19 mouse cellular contexts compared by ENCODE assay signal in the genomic region with DNA sequence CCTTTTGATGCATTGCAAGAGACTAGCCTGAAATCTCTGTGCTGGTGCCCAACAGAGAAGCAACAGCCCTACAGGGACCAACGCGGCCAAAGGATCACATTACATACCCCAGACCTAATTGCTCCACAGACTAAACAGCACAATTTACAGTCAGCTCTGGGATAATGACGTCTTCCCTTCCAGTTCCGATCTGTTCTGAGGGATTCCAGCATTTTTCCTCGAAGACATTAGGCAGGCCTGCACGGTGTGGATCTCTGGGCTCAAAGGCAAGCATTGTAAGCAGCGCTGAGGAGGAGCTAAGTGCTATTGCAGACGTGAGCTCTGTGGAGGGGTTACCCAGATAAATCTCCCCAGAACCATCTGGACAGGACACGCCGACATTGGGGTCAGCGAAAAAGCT. TPM values are rescaled to one million over a fixed set of nuclear protein-coding genes. Genes with fewer than 3 reads are reported as not detected.
DNase-seq lines count a peak whose midpoint lies in the region; ATAC-seq and TF ChIP-seq lines count a peak whose summit lies in the region.
"Had no signal": no experiment of that assay in that cellular context is flagged by ENCODE, and none has a peak within 500 bp of the region (broad histone marks: within the 10 kb centered on the region; RNA-seq: fewer than 3 reads in every experiment).

No protein-coding gene starts in this region.

- ATAC-seq in liver, embryonic 12.5 days: no peak
- ATAC-seq in limb, embryonic 11.5 days (ENCODE audit: insufficient number of reproducible peaks, low FRiP score, low TSS enrichment, low read depth): peak; percentile 44; the same call in 1 of the 2 replicates
- ATAC-seq in stomach, embryonic 16.5 days (ENCODE audit: insufficient read depth, low FRiP score): peak; percentile 81
- no peak for ATAC-seq in forebrain, embryonic 13.5 days

- no peak overlapping the region for H3K27ac ChIP-seq in liver, embryonic 12.5 days
- no peak overlapping the region for H3K27ac ChIP-seq in embryonic facial prominence, embryonic 10.5 days (replicated peaks)
- no peak overlapping the region for H3K27ac ChIP-seq in limb, embryonic 11.5 days (replicated peaks; ENCODE audit: low read depth, low read length)
- H3K27ac ChIP-seq in stomach, embryonic 16.5 days (ENCODE audit: low read length): no peak overlapping the region
- H3K27ac ChIP-seq in forebrain, embryonic 13.5 days: no peak overlapping the region
- H3K27ac ChIP-seq: heart, embryonic 15.5 days; liver, embryonic 14.5 days had no signal

- H3K36me3 ChIP-seq in liver, embryonic 12.5 days: no peaks in the 10 kb centered on the region
- no peaks in the 10 kb centered on the region for H3K36me3 ChIP-seq in embryonic facial prominence, embryonic 10.5 days (replicated peaks)
- H3K36me3 ChIP-seq in limb, embryonic 11.5 days (ENCODE audit: control insufficient read depth, insufficient read depth, low read length): no peaks in the 10 kb centered on the region
- H3K36me3 ChIP-seq in stomach, embryonic 16.5 days (ENCODE audit: control insufficient read depth, insufficient read depth, low read length): no peaks in the 10 kb centered on the region
- no peaks in the 10 kb centered on the region for H3K36me3 ChIP-seq in forebrain, embryonic 13.5 days (ENCODE audit: poor library complexity, severe bottlenecking)
- H3K36me3 ChIP-seq: heart, embryonic 15.5 days had no signal

- H3K4me1 ChIP-seq in liver, embryonic 12.5 days: no peaks in the 10 kb centered on the region
- peaks cover 7% of the 10 kb centered on the region; the same call in 1 of the 2 replicates for H3K4me1 ChIP-seq in embryonic facial prominence, embryonic 10.5 days
- peaks cover 4% of the 10 kb centered on the region; the same call in 1 of the 2 replicates for H3K4me1 ChIP-seq in limb, embryonic 11.5 days (ENCODE audit: control insufficient read depth, insufficient read depth, low read length)
- no peaks in the 10 kb centered on the region for H3K4me1 ChIP-seq in stomach, embryonic 16.5 days (ENCODE audit: control insufficient read depth, insufficient read depth, low read length)
- no peaks in the 10 kb centered on the region for H3K4me1 ChIP-seq in forebrain, embryonic 13.5 days
- H3K4me1 ChIP-seq in lung, adult 2 months (ENCODE audit: control insufficient read depth, insufficient read depth, low read length): no peaks in the 10 kb centered on the region
- H3K4me1 ChIP-seq: heart, embryonic 15.5 days had no signal

- DNase-seq in liver: peak; percentile 6
- DNase-seq in embryonic facial prominence, embryonic 10.5 days (ENCODE audit: low spot score): peak; percentile 44
- peak; percentile 36 for DNase-seq in limb, embryonic 11.5 days (ENCODE audit: low spot score)
- no peak for DNase-seq in lung, adult 2 months
- no peak for DNase-seq in gastrocnemius, postnatal 10 days
- DNase-seq: adrenal gland, postnatal 10 days; cerebellum, adult 2 months; heart, adult 11 months; kidney, postnatal 10 days; layer of hippocampus, adult 9-11 months; lung, postnatal 14 days; right cerebral cortex, postnatal 4 days; thymus, postnatal 36 days had no signal

- no peaks in the 10 kb centered on the region for H3K9me3 ChIP-seq in liver, embryonic 12.5 days (replicated peaks)
- no peaks in the 10 kb centered on the region for H3K9me3 ChIP-seq in embryonic facial prominence, embryonic 10.5 days
- no peaks in the 10 kb centered on the region for H3K9me3 ChIP-seq in limb, embryonic 11.5 days (ENCODE audit: control insufficient read depth, low read length)
- no peaks in the 10 kb centered on the region for H3K9me3 ChIP-seq in stomach, embryonic 16.5 days (replicated peaks; ENCODE audit: control insufficient read depth, low read length)
- H3K9me3 ChIP-seq in forebrain, embryonic 13.5 days (replicated peaks): no peaks in the 10 kb centered on the region
- H3K9me3 ChIP-seq: heart, embryonic 15.5 days had no signal

- H3K4me3 ChIP-seq in liver, embryonic 12.5 days: no peak overlapping the region
- no peak overlapping the region for H3K4me3 ChIP-seq in embryonic facial prominence, embryonic 10.5 days
- no peak overlapping the region for H3K4me3 ChIP-seq in limb, embryonic 11.5 days (ENCODE audit: low read depth, low read length)
- H3K4me3 ChIP-seq in stomach, embryonic 16.5 days (replicated peaks; ENCODE audit: low read length): no peak overlapping the region
- H3K4me3 ChIP-seq in forebrain, embryonic 13.5 days: no peak overlapping the region
- no peak overlapping the region for H3K4me3 ChIP-seq in lung, adult 2 months (replicated peaks; ENCODE audit: extremely low read depth, low read depth, low read length)
- H3K4me3 ChIP-seq: heart, embryonic 15.5 days had no signal

- H3K9ac ChIP-seq in liver, embryonic 12.5 days: no peak overlapping the region
- no peak overlapping the region for H3K9ac ChIP-seq in limb, embryonic 11.5 days (ENCODE audit: low read length)
- no peak overlapping the region for H3K9ac ChIP-seq in stomach, embryonic 16.5 days (ENCODE audit: low read length)
- H3K9ac ChIP-seq in forebrain, embryonic 13.5 days: no peak overlapping the region
- H3K9ac ChIP-seq: heart, embryonic 15.5 days; liver, embryonic 14.5 days had no signal

- 51% methylated on average over 11 of the region's 11 CpGs for WGBS in liver, embryonic 12.5 days (ENCODE audit: insufficient replicate concordance)
- 53% methylated on average over 11 of the region's 11 CpGs for WGBS in embryonic facial prominence, embryonic 10.5 days
- WGBS in limb, embryonic 11.5 days: 16% methylated on average over 11 of the region's 11 CpGs
- 34% methylated on average over 11 of the region's 11 CpGs for WGBS in stomach, embryonic 16.5 days
- 77% methylated on average over 11 of the region's 11 CpGs for WGBS in forebrain, embryonic 13.5 days
- WGBS in lung, adult 2 months: 58% methylated on average over 11 of the region's 11 CpGs

- no peak overlapping the region for H3K4me2 ChIP-seq in liver, embryonic 12.5 days
- H3K4me2 ChIP-seq in limb, embryonic 11.5 days (ENCODE audit: low read depth, severe bottlenecking): peak overlapping the region; percentile 20; the same call in 1 of the 2 replicates
- H3K4me2 ChIP-seq in stomach, embryonic 16.5 days (ENCODE audit: low read depth, low read length): no peak overlapping the region
- H3K4me2 ChIP-seq in forebrain, embryonic 13.5 days: no peak overlapping the region
- H3K4me2 ChIP-seq: heart, embryonic 15.5 days; midbrain, embryonic 11.5 days had no signal

- TF ChIP-seq POLR2A in lung, adult 2 months (IDR thresholded peaks at IDR 0.05; ENCODE audit: borderline replicate concordance, extremely low read depth, low read depth, low read length): no peak

- 0 out of 2 replicates have a peak, but pooled peaks cover 2% of the 10 kb centered on the region for H3K27me3 ChIP-seq in liver, embryonic 12.5 days (replicated peaks)
- no peaks in the 10 kb centered on the region for H3K27me3 ChIP-seq in embryonic facial prominence, embryonic 10.5 days (replicated peaks; ENCODE audit: low read depth, poor library complexity, severe bottlenecking)
- H3K27me3 ChIP-seq in limb, embryonic 11.5 days (ENCODE audit: control insufficient read depth, insufficient read depth, low read length): no peaks in the 10 kb centered on the region
- H3K27me3 ChIP-seq in stomach, embryonic 16.5 days (ENCODE audit: control insufficient read depth, insufficient read depth, low read length): no peaks in the 10 kb centered on the region
- no peaks in the 10 kb centered on the region for H3K27me3 ChIP-seq in forebrain, embryonic 13.5 days
- H3K27me3 ChIP-seq: heart, embryonic 15.5 days had no signal

- no peak for TF ChIP-seq CTCF in lung, adult 2 months (IDR thresholded peaks at IDR 0.05; ENCODE audit: insufficient read depth, low read length)

RNA-seq across cellular contexts. Expression of gene Daam2, which starts 18.3 kb away (rescaled TPM):
- polyA plus RNA-seq in liver, embryonic 12.5 days (2016; fragmentation: Nextera tagmentation; extraction: Ambion mirVana): 1.1 TPM in 2 replicates
- polyA plus RNA-seq in embryonic facial prominence, embryonic 10.5 days (2016; fragmentation: Nextera tagmentation; extraction: Ambion mirVana): 4.8 and 6.1 TPM in 2 replicates
- polyA plus RNA-seq in limb, embryonic 11.5 days (2014; fragmentation: Nextera tagmentation; extraction: Ambion mirVana): 8.6 and 8.7 TPM in 2 replicates
- 7.0 and 7.9 TPM in 2 replicates for polyA plus RNA-seq in stomach, embryonic 16.5 days (2015; fragmentation: Nextera tagmentation; extraction: Ambion mirVana)
- polyA plus RNA-seq in forebrain, embryonic 13.5 days (2015; fragmentation: Nextera tagmentation; extraction: Ambion mirVana): 1.2 TPM in 2 replicates
- 6.0 and 8.7 TPM in 2 replicates for polyA plus RNA-seq in lung, adult 2 months (2012; rRNA removed)
- 10 to 100 TPM; 13.1 to 13.4 TPM for total RNA-seq in gastrocnemius, postnatal 10 days (2021)

RNA-seq across cellular contexts. Expression of gene Kif6, which starts 32.5 kb away (rescaled TPM):
- 0.44 and 0.50 TPM in 2 replicates for polyA plus RNA-seq in liver, embryonic 12.5 days (2016; fragmentation: Nextera tagmentation; extraction: Ambion mirVana)
- polyA plus RNA-seq in embryonic facial prominence, embryonic 10.5 days (2016; fragmentation: Nextera tagmentation; extraction: Ambion mirVana): 2.7 and 3.5 TPM in 2 replicates
- 3.6 and 4.9 TPM in 2 replicates for polyA plus RNA-seq in limb, embryonic 11.5 days (2014; fragmentation: Nextera tagmentation; extraction: Ambion mirVana)
- 1.2 and 1.5 TPM in 2 replicates for polyA plus RNA-seq in stomach, embryonic 16.5 days (2015; fragmentation: Nextera tagmentation; extraction: Ambion mirVana)
- polyA plus RNA-seq in forebrain, embryonic 13.5 days (2015; fragmentation: Nextera tagmentation; extraction: Ambion mirVana): 1.7 and 2.3 TPM in 2 replicates
- polyA plus RNA-seq in lung, adult 2 months (2012; rRNA removed): 1.1 and 1.3 TPM in 2 replicates
- not detected for total RNA-seq in gastrocnemius, postnatal 10 days (2021)

Comparison
In these comparisons a context has a peak if more than half of its experiments do, and no peak if none do; other contexts are left out.
1. DNase-seq: peak in liver (single experiment), embryonic facial prominence, embryonic 10.5 days (single experiment) and limb, embryonic 11.5 days (single experiment); none in lung, adult 2 months (single experiment) and gastrocnemius, postnatal 10 days (single experiment).
2. ATAC-seq: peak in limb, embryonic 11.5 days (single experiment) and stomach, embryonic 16.5 days (single experiment); none in liver, embryonic 12.5 days (single experiment) and forebrain, embryonic 13.5 days (single experiment).